ENCODE assay signal across 22 mouse cellular contexts in genomic region chr15:77262782-77263181, GRCm38 (mm10).
"Had no signal": no experiment of that assay in that cellular context is flagged by ENCODE, and none has a peak within 500 bp of the region (broad histone marks: within the 10 kb centered on the region; RNA-seq: fewer than 3 reads in every experiment).

No protein-coding gene starts in this region.

- H3K4me3 ChIP-seq: liver, embryonic 15.5 days; lung, embryonic 15.5 days; megakaryocyte, embryonic 14.5 days; midbrain, embryonic 13.5 days; midbrain, embryonic 15.5 days; myocyte; neural tube, embryonic 13.5 days; neural tube, embryonic 15.5 days; stomach, embryonic 15.5 days had no signal

- DNase-seq: liver, postnatal 0 days; lung, adult 2 months; lung, postnatal 14 days; lung, postnatal 36 days; right cerebral cortex, postnatal 14 days; right cerebral cortex, postnatal 4 days; thymus, adult 2 months; thymus, postnatal 25 days; thymus, postnatal 4 days had no signal

- ATAC-seq: liver, postnatal 0 days; lung, postnatal 0 days; midbrain, embryonic 13.5 days; midbrain, embryonic 15.5 days had no signal

- H3K36me3 ChIP-seq: liver, embryonic 15.5 days; lung, embryonic 15.5 days; midbrain, embryonic 13.5 days; midbrain, embryonic 15.5 days; neural tube, embryonic 13.5 days; neural tube, embryonic 15.5 days; stomach, embryonic 15.5 days had no signal

- H3K4me1 ChIP-seq: megakaryocyte, embryonic 14.5 days had no signal

- H3K4me2 ChIP-seq: liver, embryonic 15.5 days; lung, embryonic 15.5 days; midbrain, embryonic 11.5 days; midbrain, embryonic 13.5 days; midbrain, embryonic 15.5 days; neural tube, embryonic 13.5 days; neural tube, embryonic 15.5 days; stomach, embryonic 15.5 days had no signal

- H3K27me3 ChIP-seq: liver, embryonic 15.5 days; lung, embryonic 15.5 days; midbrain, embryonic 13.5 days; midbrain, embryonic 15.5 days; neural tube, embryonic 13.5 days; neural tube, embryonic 15.5 days; stomach, embryonic 15.5 days had no signal

- H3K27ac ChIP-seq: liver, embryonic 15.5 days; lung, embryonic 15.5 days; macrophage; midbrain, embryonic 13.5 days; midbrain, embryonic 15.5 days; neural tube, embryonic 13.5 days; neural tube, embryonic 15.5 days; stomach, embryonic 15.5 days; stomach, postnatal 0 days had no signal

- H3K9ac ChIP-seq: liver, embryonic 15.5 days; liver, postnatal 0 days; lung, embryonic 15.5 days; midbrain, embryonic 13.5 days; midbrain, embryonic 15.5 days; neural tube, embryonic 13.5 days; neural tube, embryonic 15.5 days; stomach, embryonic 15.5 days had no signal

- H3K9me3 ChIP-seq: liver, embryonic 15.5 days; lung, embryonic 15.5 days; megakaryocyte, embryonic 14.5 days; midbrain, embryonic 13.5 days; midbrain, embryonic 15.5 days; neural tube, embryonic 13.5 days; neural tube, embryonic 15.5 days; stomach, embryonic 15.5 days had no signal
